Mouse (Mus musculus): ENCODE data around the gene Tmem72. TPM values are rescaled to one million over a fixed set of nuclear protein-coding genes. Genes with fewer than 3 reads are reported as not detected.

Gene Tmem72
- polyA plus RNA-seq, 1 experiment from 2014 or later = not detected

DNA sequence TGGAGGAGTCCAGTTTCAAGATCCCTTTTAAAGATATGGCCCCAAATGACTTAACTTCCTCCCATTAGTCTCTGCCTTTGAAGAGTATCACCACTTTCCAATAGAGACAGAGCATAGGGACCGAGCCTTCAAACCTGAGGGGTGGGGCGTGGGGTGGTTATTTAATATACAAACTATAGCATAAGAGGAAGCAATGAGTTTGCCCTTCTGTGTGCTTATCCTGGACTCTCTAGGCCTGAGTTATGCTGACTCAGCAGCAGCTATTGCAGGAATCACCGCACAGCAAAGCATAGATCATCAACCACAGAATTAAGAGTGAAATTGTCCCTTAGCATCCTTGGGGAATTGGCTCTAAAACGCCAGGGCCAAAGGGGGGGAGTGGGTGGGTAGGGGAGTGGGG is 16.9 kb upstream of the Tmem72 start:
- WGBS = 79% methylated on average over 4 of the region's 4 CpGs
- TF ChIP-seq CTCF (IDR thresholded peaks at IDR 0.05; ENCODE audit: low read depth) = no peak

DNA sequence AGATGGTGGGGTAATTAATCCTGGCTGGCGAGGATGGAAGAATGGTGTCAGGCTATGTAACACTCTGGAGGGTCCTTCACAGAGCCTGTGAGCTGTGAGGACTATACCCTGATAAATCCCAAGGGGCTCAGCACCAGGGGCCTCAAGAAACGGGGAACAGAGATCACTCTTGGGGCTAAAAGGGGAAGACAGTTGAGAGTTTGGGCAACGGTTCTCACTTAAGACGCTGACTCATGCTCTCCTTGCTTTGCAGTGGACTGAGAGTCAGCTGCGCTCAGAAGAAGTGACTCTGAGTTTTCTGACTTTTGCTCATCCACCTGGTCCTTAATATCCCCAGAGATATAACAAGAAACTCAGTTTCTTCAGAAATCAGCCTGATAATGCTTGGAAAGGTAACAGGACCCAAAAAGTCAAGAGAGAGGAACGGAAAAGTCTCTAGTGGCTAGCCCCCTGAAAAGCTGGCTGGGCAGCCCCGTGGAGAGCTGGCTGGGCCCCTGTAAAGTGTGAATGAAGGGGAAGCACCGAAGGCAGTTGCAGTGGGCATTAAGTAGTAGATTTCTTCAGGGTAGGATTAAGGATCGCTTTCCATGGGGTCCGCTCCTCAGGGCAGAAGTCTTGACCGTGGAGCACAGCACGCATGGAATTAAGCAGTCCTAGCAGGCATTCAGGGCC is 7.9 kb upstream of the Tmem72 start:
- H3K4me2 ChIP-seq (replicated peaks; ENCODE audit: low read depth) = no peak overlapping the region
- 83% methylated on average over 12 of the region's 12 CpGs for WGBS

More for the DNA sequence above, 16.9 kb upstream of the Tmem72 start:
- Histone ChIP-seq H3K9ac (ENCODE audit: low read depth, low read length) (no peak overlapping the region), H3K4me2 (replicated peaks; ENCODE audit: low read depth) (no peak overlapping the region), H3K4me3 (ENCODE audit: low read depth, low read length) (no peak overlapping the region), H3K36me3 (ENCODE audit: control insufficient read depth, insufficient read depth) (no peaks in the 10 kb centered on the region), H3K27me3 (replicated peaks; ENCODE audit: control insufficient read depth, insufficient read depth, low read length) (no peaks in the 10 kb centered on the region), H3K27ac (ENCODE audit: low read depth, low read length) (no peak overlapping the region), H3K9me3 (ENCODE audit: control insufficient read depth) (no peaks in the 10 kb centered on the region), H3K4me1 (replicated peaks; ENCODE audit: control insufficient read depth, insufficient read depth, low read length) (no peaks in the 10 kb centered on the region)
- no peak for ATAC-seq

DNA sequence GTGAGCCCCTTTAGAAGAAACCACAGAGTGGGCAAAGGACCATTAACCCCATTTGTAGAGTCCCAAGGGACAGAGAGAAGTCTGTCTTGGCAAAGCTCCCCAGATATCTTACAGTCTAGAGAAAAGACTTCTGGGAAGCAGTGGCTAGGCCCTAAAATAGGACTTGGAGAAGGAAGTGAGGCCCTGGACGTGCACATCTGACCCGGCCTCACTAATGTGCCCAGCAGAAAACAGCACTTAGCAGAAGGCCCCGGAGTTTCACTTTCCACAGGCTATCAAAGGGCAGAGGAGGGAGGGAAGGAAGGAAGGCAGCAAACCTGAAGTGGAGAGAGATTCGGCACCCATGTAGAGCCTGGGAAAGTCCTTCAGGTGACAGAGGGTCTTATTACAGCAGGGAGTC is 2.2 kb upstream of the Tmem72 start:
- WGBS = 48% methylated on average over 4 of the region's 4 CpGs

More for the DNA sequence above, 7.9 kb upstream of the Tmem72 start:
- Histone ChIP-seq H3K4me3 (ENCODE audit: low read depth, low read length) (no peak overlapping the region), H3K36me3 (ENCODE audit: control insufficient read depth, insufficient read depth) (no peaks in the 10 kb centered on the region), H3K27ac (ENCODE audit: low read depth, low read length) (no peak overlapping the region), H3K4me1 (replicated peaks; ENCODE audit: control insufficient read depth, insufficient read depth, low read length) (no peaks in the 10 kb centered on the region), H3K9ac (ENCODE audit: low read depth, low read length) (no peak overlapping the region), H3K27me3 (replicated peaks; ENCODE audit: control insufficient read depth, insufficient read depth, low read length) (no peaks in the 10 kb centered on the region), H3K9me3 (ENCODE audit: control insufficient read depth) (no peaks in the 10 kb centered on the region)
- no peak for ATAC-seq
- TF ChIP-seq CTCF (IDR thresholded peaks at IDR 0.05; ENCODE audit: low read depth) = no peak

DNA sequence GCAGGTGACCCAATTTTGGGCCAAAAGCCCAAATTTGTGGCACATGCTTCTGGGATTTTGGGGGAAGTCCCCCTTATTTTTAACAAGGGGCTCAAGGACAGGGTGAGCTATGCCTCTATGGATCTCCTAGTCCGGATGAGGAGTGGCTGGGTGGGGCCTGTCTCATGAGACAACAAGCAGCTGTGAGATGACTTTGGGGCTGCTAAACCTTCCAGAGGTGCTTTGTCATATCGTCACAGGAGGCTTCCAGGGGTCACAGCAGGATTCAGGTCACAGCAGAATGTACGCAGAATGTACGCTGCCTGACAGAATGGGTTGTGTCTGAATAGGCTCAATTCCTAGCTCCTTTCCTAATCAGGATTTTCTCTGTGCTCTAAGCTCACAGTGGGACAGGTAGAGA is 1.6 kb upstream of the Tmem72 start:
- no peak overlapping the region for H3K27ac ChIP-seq (ENCODE audit: low read depth, low read length)
- H3K4me2 ChIP-seq (replicated peaks; ENCODE audit: low read depth) = no peak overlapping the region
- no peak for TF ChIP-seq CTCF (IDR thresholded peaks at IDR 0.05; ENCODE audit: low read depth)
- ATAC-seq = no peak
- no peaks in the 10 kb centered on the region for H3K36me3 ChIP-seq (ENCODE audit: control insufficient read depth, insufficient read depth)
- H3K9ac ChIP-seq (ENCODE audit: low read depth, low read length) = no peak overlapping the region
- H3K9me3 ChIP-seq (ENCODE audit: control insufficient read depth) = no peaks in the 10 kb centered on the region
- no peak overlapping the region for H3K4me3 ChIP-seq (ENCODE audit: low read depth, low read length)
- H3K4me1 ChIP-seq (replicated peaks; ENCODE audit: control insufficient read depth, insufficient read depth, low read length) = no peaks in the 10 kb centered on the region
- 82% methylated on average over 4 of the region's 4 CpGs for WGBS
- no peaks in the 10 kb centered on the region for H3K27me3 ChIP-seq (replicated peaks; ENCODE audit: control insufficient read depth, insufficient read depth, low read length)

More for the DNA sequence above, 2.2 kb upstream of the Tmem72 start:
- Histone ChIP-seq H3K9me3 (ENCODE audit: control insufficient read depth) (no peaks in the 10 kb centered on the region), H3K4me1 (replicated peaks; ENCODE audit: control insufficient read depth, insufficient read depth, low read length) (no peaks in the 10 kb centered on the region), H3K27me3 (replicated peaks; ENCODE audit: control insufficient read depth, insufficient read depth, low read length) (no peaks in the 10 kb centered on the region), H3K9ac (ENCODE audit: low read depth, low read length) (no peak overlapping the region), H3K4me3 (ENCODE audit: low read depth, low read length) (no peak overlapping the region), H3K36me3 (ENCODE audit: control insufficient read depth, insufficient read depth) (no peaks in the 10 kb centered on the region), H3K4me2 (replicated peaks; ENCODE audit: low read depth) (no peak overlapping the region), H3K27ac (ENCODE audit: low read depth, low read length) (no peak overlapping the region)
- no peak for ATAC-seq
- no peak for TF ChIP-seq CTCF (IDR thresholded peaks at IDR 0.05; ENCODE audit: low read depth)

DNA sequence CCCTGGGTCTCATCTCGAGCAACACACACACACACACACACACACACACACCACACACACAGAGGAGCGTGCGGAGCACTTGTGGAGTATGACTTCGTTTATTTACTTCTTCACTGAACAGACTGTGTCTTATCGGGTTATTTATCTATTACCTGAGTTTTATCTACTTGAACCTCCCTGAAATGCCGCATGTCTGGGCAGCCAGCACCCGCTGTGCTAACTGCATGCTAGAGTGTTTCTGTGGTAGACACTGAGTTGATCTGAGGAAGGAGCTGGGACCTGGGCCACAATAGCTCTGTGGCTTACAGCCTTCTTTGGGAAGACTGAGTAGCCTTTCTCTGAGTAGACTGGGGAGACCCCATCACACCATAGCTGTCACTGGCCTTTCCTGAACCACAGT is 1.1 kb upstream of the Tmem72 start:
- H3K4me2 ChIP-seq (replicated peaks; ENCODE audit: low read depth) = no peak overlapping the region
- no peaks in the 10 kb centered on the region for H3K27me3 ChIP-seq (replicated peaks; ENCODE audit: control insufficient read depth, insufficient read depth, low read length)
- H3K9me3 ChIP-seq (ENCODE audit: control insufficient read depth) = no peaks in the 10 kb centered on the region
- no peak for TF ChIP-seq CTCF (IDR thresholded peaks at IDR 0.05; ENCODE audit: low read depth)
- no peak overlapping the region for H3K27ac ChIP-seq (ENCODE audit: low read depth, low read length)
- no peak for ATAC-seq
- WGBS = 37% methylated on average over 7 of the region's 7 CpGs
- H3K4me3 ChIP-seq (ENCODE audit: low read depth, low read length) = no peak overlapping the region
- no peak overlapping the region for H3K9ac ChIP-seq (ENCODE audit: low read depth, low read length)
- H3K36me3 ChIP-seq (ENCODE audit: control insufficient read depth, insufficient read depth) = no peaks in the 10 kb centered on the region
- no peaks in the 10 kb centered on the region for H3K4me1 ChIP-seq (replicated peaks; ENCODE audit: control insufficient read depth, insufficient read depth, low read length)

DNA sequence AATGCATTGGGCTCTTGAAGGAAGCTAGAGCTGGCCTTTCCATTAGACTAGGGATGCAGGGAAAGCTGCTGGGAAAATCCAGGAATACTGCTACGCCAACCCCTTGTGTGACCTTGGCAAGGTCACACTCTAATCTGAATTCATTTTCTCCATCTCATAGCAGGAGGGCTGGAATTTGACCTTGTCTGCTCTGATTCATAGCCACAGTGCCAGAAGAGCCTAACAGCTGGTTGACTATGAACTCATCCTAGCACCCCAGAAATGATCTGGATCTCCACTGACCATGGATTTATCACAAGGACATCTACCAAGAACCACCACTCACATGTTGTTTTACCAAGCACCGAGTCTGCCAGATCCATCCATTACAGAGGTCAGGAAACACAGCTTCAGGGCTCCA is 1.5 kb downstream of the Tmem72 start:
- no peaks in the 10 kb centered on the region for H3K4me1 ChIP-seq (replicated peaks; ENCODE audit: control insufficient read depth, insufficient read depth, low read length)
- H3K4me2 ChIP-seq (replicated peaks; ENCODE audit: low read depth) = no peak overlapping the region
- H3K4me3 ChIP-seq (ENCODE audit: low read depth, low read length) = no peak overlapping the region
- 81% methylated on average over 2 of the region's 2 CpGs for WGBS
- no peak overlapping the region for H3K27ac ChIP-seq (ENCODE audit: low read depth, low read length)
- no peak overlapping the region for H3K9ac ChIP-seq (ENCODE audit: low read depth, low read length)
- no peaks in the 10 kb centered on the region for H3K27me3 ChIP-seq (replicated peaks; ENCODE audit: control insufficient read depth, insufficient read depth, low read length)
- H3K36me3 ChIP-seq (ENCODE audit: control insufficient read depth, insufficient read depth) = no peaks in the 10 kb centered on the region
- ATAC-seq = no peak
- H3K9me3 ChIP-seq (ENCODE audit: control insufficient read depth) = no peaks in the 10 kb centered on the region
- no peak for TF ChIP-seq CTCF (IDR thresholded peaks at IDR 0.05; ENCODE audit: low read depth)
